Mouse (Mus musculus) midbrain, embryonic 16.5 days (tissue): Measurements from ENCODE around the gene Mrm3. TPM values are rescaled to one million over a fixed set of nuclear protein-coding genes. Genes with fewer than 3 reads are reported as not detected.

ENCODE experiments used
- ATAC-seq: fragments of 200-750 bp; cut with Nextera tagmentation; 2 replicates; pipeline ENCODE4 v1.8.0; 2017; ENCODE audit warnings: moderate TSS enrichment
- H3K27ac ChIP-seq: fragments of 300-500 bp; sonication (generic); 2 replicates; pipeline ENCODE4 v1.5.1; 2014; ENCODE audit warnings: mild to moderate bottlenecking, low read length, mixed read lengths
- H3K27me3 ChIP-seq: fragments of 300-500 bp; sonication (generic); 2 replicates; pipeline ENCODE4 v1.6.1; 2014; ENCODE audit warnings: low read depth, low read length, mixed read lengths; ENCODE audit not compliant: control insufficient read depth, insufficient read depth
- H3K36me3 ChIP-seq: fragments of 300-500 bp; sonication (generic); 2 replicates; pipeline ENCODE4 v1.6.1; 2014; ENCODE audit warnings: mild to moderate bottlenecking, low read length, moderate library complexity, mixed read lengths; ENCODE audit not compliant: control insufficient read depth, insufficient read depth
- H3K4me1 ChIP-seq: fragments of 300-500 bp; sonication (generic); 2 replicates; pipeline ENCODE4 v1.6.1; 2014; ENCODE audit warnings: mild to moderate bottlenecking, low read length, mixed read lengths; ENCODE audit not compliant: control insufficient read depth, insufficient read depth
- H3K4me2 ChIP-seq: fragments of 300-500 bp; sonication (generic); 2 replicates; pipeline ENCODE4 v1.6.1; 2014; ENCODE audit warnings: mild to moderate bottlenecking, low read length, mixed read lengths
- H3K4me3 ChIP-seq: fragments of 300-500 bp; sonication (generic); 2 replicates; pipeline ENCODE4 v1.5.1; 2014; ENCODE audit warnings: low read depth, mild to moderate bottlenecking, low read length, moderate library complexity, mixed read lengths
- H3K9ac ChIP-seq: fragments of 300-500 bp; sonication (generic); 2 replicates; pipeline ENCODE4 v1.6.1; 2014; ENCODE audit warnings: low read depth, low read length, mixed read lengths
- H3K9me3 ChIP-seq: fragments of 300-500 bp; sonication (generic); replicated peaks from 2 replicates; pipeline ENCODE4 v1.6.1; 2014; ENCODE audit warnings: mild to moderate bottlenecking, low read length, mixed read lengths; ENCODE audit not compliant: control insufficient read depth, poor library complexity, severe bottlenecking
- WGBS: fragments of 180-500 bp; shearing (Covaris S2); extraction: QIAGEN DNeasy Blood & Tissue Kit; methylation state at CpG from one replicate; pipeline ENCODE4 v1.1.7; 2014; 5-methylcytosine and 5-hydroxymethylcytosine counted together
- polyA plus RNA-seq: library from polyadenylated mRNA; unstranded; fragments of >200 nt; fragmentation: Nextera tagmentation; extraction: Ambion mirVana; gene quantifications from 2 replicates; pipeline ENCODE4 v1.2.1, GENCODE M21; 2015

The Mrm3 gene
- polyA plus RNA-seq, 1 experiment from 2014 or later = 26.5 TPM

DNA sequence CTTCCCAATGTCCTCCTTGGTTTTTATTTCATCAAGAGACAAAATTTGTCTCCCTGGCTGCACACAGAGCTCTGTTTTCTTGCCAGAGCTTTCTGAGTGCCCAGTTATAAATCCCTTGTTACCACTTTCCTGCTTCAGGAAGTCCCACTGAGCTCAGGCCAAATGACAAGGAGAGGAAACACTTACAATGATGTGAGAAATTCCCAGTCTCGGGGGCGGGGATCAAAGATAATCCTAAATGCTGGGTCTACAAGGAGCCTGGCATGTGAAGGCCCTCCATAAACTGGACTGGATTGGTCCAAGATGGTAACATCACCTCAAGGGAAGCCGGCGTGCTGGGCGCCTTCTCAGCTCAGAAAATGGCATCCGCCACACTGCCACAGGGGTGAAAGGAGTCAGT, 49.3 kb downstream of the Mrm3 start:
- no peak overlapping the region for H3K4me3 ChIP-seq
- WGBS = 56% methylated on average over 6 of the region's 6 CpGs
- no peak overlapping the region for H3K4me2 ChIP-seq
- no peaks in the 10 kb centered on the region for H3K9me3 ChIP-seq
- H3K36me3 ChIP-seq = no peaks in the 10 kb centered on the region
- H3K4me1 ChIP-seq = peaks cover 2% of the 10 kb centered on the region; the same call in 1 of the 2 replicates
- ATAC-seq = no peak
- no peak overlapping the region for H3K9ac ChIP-seq
- H3K27me3 ChIP-seq = no peaks in the 10 kb centered on the region
- H3K27ac ChIP-seq = peak overlapping the region; percentile 21; the same call in 1 of the 2 replicates

DNA sequence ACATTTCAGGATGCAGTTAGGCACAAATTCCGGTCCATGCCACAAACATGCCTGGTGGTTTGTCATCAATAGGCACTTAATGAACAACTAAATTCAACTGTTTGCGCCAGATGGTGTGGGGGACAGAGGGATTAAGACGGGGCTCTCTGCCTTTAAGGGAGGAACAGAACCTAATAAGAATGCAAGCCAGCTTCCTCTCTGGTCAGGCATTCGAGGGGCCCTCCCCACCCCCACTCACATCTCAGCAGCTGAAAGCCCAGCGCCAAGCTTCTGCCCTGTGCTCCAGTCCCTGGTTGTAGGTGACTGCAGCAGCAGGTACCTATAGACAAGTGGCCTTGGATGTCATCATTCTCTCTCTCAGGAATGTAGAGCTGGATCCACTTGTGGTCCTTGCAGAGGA, 50.6 kb downstream of the Mrm3 start:
- Histone ChIP-seq H3K9ac (no peak overlapping the region), H3K27me3 (no peaks in the 10 kb centered on the region), H3K4me3 (no peak overlapping the region), H3K9me3 (no peaks in the 10 kb centered on the region), H3K4me2 (no peak overlapping the region), H3K4me1 (peaks cover 2% of the 10 kb centered on the region; the same call in 1 of the 2 replicates), H3K36me3 (no peaks in the 10 kb centered on the region), H3K27ac (no peak overlapping the region)
- ATAC-seq = no peak
- WGBS = 19% methylated on average over 5 of the region's 5 CpGs

DNA sequence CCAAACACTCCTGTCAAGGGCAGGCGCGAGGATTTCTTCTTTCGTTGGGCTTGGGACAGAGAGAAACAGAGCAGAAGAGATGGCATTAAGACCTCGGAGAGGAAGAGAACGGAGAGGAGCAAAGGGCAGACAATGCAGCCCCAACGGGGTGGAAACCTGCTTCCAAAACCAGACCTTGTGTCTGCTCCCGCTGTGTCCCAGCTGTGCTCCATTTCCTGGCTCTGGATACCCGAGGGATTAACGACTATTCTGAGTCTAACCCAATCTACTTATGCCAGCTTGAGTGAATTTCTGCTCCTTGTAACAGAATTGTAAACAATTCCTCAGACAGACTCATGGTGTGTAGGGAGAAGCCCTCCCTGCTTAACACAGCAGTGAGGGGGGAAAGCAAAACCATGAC, 51.3 kb downstream of the Mrm3 start:
- Histone ChIP-seq H3K9ac (no peak overlapping the region), H3K36me3 (no peaks in the 10 kb centered on the region)

DNA sequence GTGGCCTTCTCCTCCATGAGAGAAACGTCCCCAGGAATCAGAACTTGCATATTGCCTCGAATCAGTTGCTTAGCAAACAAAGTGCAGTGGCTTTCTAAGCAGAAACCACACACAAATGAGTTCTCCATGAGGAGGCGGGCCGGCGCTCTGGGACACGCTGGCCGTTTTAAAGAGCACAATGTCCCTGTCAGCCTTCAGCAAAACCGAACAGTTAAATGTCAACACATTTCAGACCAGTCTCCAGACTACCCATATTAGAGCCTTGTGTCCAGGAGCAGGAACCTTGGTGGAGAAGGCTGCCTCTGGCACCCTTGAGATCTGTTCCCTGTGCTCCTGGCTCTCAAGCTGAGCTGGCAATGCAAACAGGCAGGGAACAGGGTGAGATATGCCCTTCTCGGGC, 53.7 kb downstream of the Mrm3 start:
- H3K9me3 ChIP-seq = no peaks in the 10 kb centered on the region
- no peaks in the 10 kb centered on the region for H3K36me3 ChIP-seq
- no peak for ATAC-seq
- H3K4me1 ChIP-seq = peaks cover 2% of the 10 kb centered on the region; the same call in 1 of the 2 replicates
- 58% methylated on average over 9 of the region's 9 CpGs for WGBS
- no peak overlapping the region for H3K4me3 ChIP-seq
- no peak overlapping the region for H3K4me2 ChIP-seq
- no peak overlapping the region for H3K27ac ChIP-seq
- H3K27me3 ChIP-seq = no peaks in the 10 kb centered on the region
- no peak overlapping the region for H3K9ac ChIP-seq

More for the DNA sequence above, 51.3 kb downstream of the Mrm3 start:
- Histone ChIP-seq H3K9me3 (no peaks in the 10 kb centered on the region), H3K4me1 (peaks cover 2% of the 10 kb centered on the region; the same call in 1 of the 2 replicates), H3K27me3 (no peaks in the 10 kb centered on the region), H3K4me3 (no peak overlapping the region), H3K4me2 (no peak overlapping the region), H3K27ac (no peak overlapping the region)
- 6% methylated on average over 9 of the region's 9 CpGs for WGBS
- no peak for ATAC-seq

DNA sequence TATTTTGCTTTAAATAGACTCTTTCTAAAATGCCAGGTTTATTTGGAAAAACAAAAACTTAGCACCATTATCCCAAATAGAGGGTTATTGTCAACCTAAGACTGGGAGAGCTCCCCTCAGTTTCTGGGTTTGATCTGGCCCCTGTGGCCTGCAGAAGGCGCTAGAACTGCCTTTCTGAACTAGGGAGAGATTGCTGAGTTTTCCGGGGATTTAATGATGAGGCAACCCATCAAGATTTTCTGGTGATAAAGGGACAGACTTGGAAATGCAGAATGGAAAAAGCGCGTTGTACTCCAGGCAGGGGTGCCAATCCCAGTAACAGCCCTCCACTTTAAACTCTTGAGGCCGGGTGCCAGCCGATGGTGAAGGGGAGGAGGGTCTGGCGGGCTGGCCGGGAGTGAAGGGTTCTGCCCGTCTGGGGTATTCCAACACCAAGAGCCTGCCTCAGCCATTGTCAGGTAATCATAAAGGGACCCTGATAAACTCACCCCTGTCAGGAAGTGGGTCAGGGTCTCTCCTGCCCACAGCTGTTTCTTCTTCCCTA, 55.0 kb downstream of the Mrm3 start:
- Histone ChIP-seq H3K4me3 (no peak overlapping the region), H3K9me3 (no peaks in the 10 kb centered on the region), H3K27me3 (no peaks in the 10 kb centered on the region), H3K4me1 (0 out of 2 replicates have a peak, but pooled peaks cover 2% of the 10 kb centered on the region), H3K4me2 (no peak overlapping the region), H3K9ac (no peak overlapping the region), H3K27ac (no peak overlapping the region), H3K36me3 (no peaks in the 10 kb centered on the region)
- no peak for ATAC-seq
- WGBS = 59% methylated on average over 9 of the region's 9 CpGs

Other genes starting within 250 kb of the Mrm3 start
- 6.0 and 7.0 TPM in 2 replicates for gene 1700016K19Rik, start 243.8 kb upstream of the Mrm3 start, polyA plus RNA-seq
- 12.7 and 13.5 TPM in 2 replicates for gene Rflnb, start 215.9 kb upstream of the Mrm3 start, polyA plus RNA-seq
- gene Vps53, start 64.1 kb upstream of the Mrm3 start, polyA plus RNA-seq = 70.9 and 72.3 TPM in 2 replicates
- gene Fam57a, start 64.0 kb upstream of the Mrm3 start, polyA plus RNA-seq = 26.9 and 27.5 TPM in 2 replicates
- gene Dbil5, start 26.1 kb upstream of the Mrm3 start, polyA plus RNA-seq = 0.40 and 1.0 TPM in 2 replicates
- gene Gemin4, start 26.1 kb upstream of the Mrm3 start, polyA plus RNA-seq = 13.8 and 15.4 TPM in 2 replicates
- 121 and 123 TPM in 2 replicates for gene Glod4, start within 50 bp of the Mrm3 start, polyA plus RNA-seq
- 16.3 and 17.4 TPM in 2 replicates for gene Nxn, start 155.4 kb downstream of the Mrm3 start, polyA plus RNA-seq
- gene Timm22, start 163.2 kb downstream of the Mrm3 start, polyA plus RNA-seq = 95.9 and 105 TPM in 2 replicates